Mouse (Mus musculus) cerebellum, postnatal 36 days (tissue): ENCODE data around the gene Zfp316.

Experiments
- DNase-seq, 2 experiments: peaks; one replicate each; pipeline ENCODE4 v3.0.0; 2021 to 2022; ENCODE audit warnings: mixed read lengths in 2 of 2

The Zfp316 gene

DNA sequence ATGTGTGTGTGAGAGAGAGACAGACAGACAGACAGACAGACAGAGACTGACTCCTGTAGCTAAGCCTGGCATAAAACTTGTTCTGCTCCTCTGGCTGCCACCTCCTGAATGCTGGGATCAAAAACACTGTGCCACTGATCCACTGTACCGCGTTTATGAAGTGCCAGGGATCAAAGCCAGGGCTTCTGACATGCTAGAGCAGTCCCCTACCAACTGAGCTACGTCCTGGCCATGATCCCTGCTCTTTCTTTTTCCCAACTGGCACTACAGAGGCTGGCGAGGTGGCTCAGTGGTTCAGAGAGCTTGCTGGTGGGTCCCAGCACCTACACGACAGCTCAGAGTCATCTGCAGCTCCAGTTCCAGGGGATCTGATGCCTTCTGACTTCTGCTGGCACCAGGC is 5.9 kb upstream of the Zfp316 start:
- no peak for DNase-seq

DNA sequence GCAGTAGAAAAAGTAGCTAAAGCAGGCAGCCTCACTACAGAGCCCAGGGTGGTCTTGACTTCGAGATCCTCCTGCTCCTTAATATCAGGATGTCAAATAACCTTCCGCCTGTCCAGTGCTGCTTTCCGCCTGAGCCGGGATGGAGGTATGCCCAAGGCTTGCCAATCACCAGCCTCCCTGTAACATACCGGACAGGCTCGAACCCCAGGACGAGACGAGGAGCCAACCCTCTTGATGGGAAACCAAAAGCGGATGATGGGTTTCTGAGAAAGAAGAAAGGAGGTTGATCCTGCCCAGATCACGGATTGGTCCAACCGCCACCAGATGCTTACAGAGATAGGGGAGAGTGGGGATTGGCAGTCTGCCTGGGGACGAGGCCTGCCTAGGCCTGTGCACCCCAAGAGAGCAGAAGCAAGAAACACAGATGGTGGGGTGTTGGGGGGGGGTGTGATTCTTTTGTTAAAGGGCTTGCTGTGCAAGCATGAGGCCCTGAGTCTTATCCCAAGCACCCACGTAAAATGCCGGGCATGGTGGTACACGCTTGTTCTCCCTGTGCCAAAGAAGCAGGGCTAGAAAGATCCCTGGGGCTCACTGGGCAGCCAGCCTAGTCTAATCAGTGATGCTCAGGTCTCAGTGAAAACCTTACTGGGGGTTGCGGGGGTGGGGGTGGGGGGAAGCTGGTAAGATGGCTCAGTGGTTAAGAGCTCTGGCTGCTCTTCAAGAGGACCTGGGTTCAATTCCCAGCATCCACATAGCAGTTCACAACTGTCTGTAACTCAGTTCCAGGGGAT is 2.9 kb upstream of the Zfp316 start:
- DNase-seq: no peak

GRCm38 (mm10) chr5:143272108-143272507 is 2.3 kb upstream of the Zfp316 start:
- DNase-seq: no peak

GRCm38 (mm10) chr5:143271642-143272041 is 1.8 kb upstream of the Zfp316 start:
- no peak for DNase-seq

GRCm38 (mm10) chr5:143270151-143270519 is 313 bp upstream of the Zfp316 start:
- DNase-seq: no peak

DNA sequence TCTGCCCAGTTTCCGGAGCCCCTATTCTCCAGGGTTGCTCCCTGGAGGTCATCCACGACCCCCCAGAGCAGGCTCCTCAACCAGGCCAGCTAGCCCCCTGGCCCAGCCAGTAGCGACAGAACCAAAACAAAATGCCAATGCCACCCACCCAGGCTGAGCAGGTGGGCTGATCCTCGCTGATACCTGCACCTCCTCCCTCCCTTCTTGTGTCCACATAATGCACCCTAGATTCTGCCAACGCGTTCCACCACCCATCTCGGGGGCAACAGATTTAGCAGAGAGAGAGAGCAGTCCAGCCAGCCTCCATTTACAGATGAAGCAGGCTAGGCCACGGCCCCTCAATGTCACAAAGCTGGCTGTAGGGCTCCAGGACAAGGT is 848 bp downstream of the Zfp316 start:
- no peak for DNase-seq

- no peak for DNase-seq
These were observed 3.0 kb downstream of the Zfp316 start for GRCm38 (mm10) chr5:143266794-143267193.

GRCm38 (mm10) chr5:143265409-143265808 is 4.4 kb downstream of the Zfp316 start:
- DNase-seq: no peak

DNA sequence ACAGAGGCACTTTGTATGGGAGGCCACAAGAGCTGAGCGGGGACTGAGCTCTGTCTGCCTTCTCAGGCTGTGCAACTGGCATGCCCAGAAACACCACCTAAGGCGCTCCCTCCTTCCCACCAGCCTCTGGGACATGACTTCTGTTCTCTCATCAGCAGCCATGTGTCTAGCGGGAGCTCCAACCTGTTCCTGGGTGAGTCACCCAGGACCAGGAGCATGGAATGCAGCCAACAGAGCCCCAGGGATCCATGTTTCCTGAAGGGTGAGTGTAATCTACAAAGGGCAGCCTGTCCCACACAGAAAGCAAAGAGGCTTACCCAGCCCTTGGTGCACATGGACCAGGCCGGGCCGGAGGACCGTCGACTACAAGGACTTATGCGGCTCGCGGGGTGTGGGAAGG is 5.1 kb downstream of the Zfp316 start:
- peak; percentile 35 to 40 for DNase-seq

DNA sequence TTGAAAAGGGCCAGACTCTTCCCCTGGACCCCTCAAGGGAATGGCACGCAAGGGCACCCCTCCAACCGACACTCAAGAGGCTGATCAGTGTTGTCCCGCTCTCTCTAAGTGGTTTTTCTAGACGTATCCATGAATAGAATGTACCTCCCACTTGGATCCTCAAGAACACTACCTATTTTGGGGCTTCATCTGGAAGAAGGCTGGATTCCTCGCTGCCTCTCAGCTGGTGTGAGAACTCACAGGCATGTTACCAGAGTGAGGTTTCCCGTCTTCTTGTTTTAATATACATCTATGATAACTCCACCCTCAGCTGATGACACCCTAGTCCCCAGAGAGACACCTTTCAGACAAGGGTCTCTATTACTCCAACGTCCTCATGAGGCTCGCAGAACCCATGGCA is 8.2 kb downstream of the Zfp316 start:
- no peak for DNase-seq

DNA sequence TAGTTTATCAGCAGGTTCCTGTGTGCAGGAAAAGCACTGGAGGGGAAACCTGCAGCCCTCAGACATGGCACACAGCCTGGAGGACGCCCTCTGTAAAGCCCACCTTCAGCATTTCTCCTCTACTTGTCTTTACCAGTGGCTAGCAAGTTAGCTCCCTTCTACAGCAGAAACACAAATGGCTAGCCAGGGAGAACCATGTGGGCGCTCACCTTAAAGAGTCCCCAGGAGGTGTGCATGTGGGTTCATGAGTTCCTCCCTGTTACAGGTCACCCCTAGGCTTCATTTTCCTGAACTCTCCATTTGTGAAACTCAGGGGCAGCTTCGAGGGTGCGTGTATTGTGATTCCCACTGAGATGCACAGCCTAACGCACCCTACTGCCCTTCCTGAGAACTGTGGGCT is 14.0 kb downstream of the Zfp316 start:
- no peak for DNase-seq

- DNase-seq: no peak
These were observed 14.7 kb downstream of the Zfp316 start for GRCm38 (mm10) chr5:143255131-143255519.

DNA sequence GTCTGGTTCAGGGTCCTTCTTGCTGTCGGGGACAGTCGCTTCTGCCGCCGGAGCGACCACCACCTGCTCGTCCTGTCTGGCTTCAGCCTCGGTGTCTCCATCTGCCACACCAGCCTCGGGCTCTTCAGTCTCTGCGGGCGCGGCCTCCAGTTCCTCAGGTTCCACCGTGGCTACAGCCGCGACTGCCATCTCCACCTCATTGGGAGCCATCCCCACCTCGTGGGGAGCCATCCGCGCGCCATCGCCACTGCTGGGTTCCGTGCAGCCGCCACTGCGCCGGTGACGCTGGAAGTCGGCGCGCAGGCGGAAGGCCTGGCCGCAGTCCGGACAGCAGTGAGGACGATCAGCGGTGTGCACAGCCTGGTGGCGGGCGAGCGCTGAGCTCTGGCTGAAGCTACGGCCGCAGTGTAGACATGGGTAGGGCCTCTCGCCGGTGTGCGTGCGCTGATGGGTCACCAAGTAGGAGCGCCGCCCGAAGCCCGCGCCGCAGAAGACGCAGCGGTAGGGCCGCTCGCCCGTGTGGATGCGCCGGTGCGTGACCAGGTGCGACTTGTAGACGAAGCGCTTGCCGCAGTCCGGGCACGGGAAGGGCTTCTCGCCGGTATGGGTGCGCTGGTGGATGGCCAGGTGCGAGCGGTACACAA is 15.2 kb downstream of the Zfp316 start:
- peak; percentile 51 for DNase-seq

GRCm38 (mm10) chr5:143253881-143254486 is 15.8 kb downstream of the Zfp316 start:
- peak in 1 of 2 experiments; percentile 67 for DNase-seq

DNA sequence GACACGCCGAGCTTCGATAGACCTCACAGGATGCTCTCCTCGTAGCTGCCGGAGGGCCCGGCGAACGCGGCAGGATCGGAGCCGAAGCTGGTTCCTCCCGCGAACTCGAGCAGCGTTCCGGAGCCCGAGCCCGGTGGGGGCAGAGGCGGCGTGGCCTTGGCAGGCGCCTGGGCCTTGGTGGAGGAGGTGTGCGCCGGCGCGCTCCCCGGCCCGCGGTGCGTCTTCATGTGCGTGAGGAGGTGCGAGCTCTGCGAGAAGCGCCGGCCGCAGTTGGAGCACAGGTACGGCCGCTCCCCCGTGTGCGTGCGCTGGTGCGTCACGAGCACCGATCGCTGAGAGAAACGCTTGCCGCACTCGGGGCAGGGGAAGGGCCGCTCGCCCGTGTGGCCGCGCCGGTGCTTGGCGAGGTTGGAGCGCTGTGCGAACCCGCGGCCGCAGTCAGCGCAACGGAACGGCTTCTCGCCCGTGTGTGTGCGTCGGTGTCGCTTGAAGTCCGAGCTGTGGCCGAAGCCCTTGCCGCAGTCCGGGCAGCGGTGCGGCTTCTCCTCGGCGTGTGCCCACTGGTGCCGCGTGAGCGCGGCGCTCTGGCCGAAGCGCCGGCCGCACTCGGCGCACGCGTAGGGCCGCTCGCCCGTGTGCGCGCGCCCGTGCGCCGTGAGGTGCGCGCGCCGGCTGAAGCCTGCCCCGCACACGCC is 16.5 kb downstream of the Zfp316 start:
- DNase-seq: peak; percentile 61 to 69

DNA sequence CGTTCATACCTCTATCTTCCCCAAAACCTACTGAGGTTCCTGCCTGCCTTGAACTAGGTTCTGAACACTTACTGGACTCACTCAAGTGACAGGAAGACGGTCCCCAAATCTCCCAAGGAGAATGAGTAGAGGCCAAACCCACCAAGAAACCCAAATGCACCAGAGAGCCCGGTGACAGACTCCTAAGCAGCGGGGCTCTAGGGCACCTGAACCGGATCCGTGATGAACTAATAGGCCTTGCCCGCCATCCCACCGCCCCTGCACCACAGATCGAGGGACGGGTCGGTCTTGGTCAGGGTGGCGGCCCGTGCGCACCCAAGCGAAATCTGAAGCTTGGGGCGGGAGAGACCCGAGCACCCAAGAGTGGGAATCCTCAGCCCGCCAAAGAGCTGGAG is 17.0 kb downstream of the Zfp316 start:
- DNase-seq: no peak

DNA sequence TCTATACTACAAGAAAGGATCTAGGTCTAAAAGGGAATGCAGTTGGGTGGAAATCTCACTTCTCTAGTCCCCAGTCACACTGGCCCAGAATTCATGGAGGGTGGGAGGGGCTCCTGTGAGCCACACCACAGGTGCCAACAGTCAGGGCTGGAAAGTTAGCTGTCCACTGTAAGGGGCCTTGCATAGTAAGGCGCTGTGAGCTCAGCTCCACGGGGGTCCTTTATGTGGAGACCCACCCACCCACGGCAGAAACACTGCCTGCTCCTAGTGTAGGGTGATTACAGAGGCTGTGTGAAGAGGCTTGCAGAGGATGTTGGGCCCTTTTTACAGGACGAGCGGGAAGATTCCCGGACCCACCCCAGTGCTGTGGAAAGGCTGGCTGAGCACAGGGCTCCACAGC is 17.8 kb downstream of the Zfp316 start:
- DNase-seq: no peak

DNA sequence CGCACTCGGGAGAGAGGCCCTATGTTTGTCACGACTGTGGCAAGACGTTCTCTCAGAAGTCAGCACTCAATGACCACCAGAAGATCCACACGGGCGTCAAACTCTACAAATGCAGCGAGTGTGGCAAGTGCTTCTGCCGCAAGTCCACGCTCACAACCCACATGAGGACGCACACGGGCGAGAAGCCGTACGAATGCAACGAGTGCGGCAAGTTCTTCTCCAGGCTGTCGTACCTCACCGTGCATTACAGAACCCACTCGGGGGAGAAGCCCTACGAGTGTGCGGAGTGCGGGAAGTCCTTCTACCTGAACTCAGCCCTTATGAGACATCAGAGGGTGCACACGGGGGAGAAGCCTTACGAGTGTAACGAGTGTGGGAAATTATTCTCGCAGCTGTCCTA is 24.9 kb downstream of the Zfp316 start:
- no peak for DNase-seq

DNA sequence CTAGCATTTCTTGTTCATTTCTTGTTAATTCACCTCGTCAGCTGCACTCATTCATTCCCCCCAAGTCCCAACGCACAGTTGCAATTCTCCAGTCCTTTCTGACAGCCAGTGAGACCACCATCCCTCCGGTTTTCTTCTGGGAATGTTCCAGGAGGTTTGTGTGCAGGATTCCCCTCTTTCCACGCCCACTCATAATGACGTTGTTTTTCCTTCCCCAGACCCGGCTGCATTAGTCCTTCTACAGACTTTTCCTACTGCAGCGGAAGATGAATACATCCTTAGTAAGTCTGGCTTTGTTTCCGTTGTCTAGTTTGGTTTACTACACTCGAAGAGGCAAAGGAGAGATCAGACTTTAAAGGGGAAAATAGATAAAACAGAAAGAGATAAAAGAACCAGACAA is 33.8 kb downstream of the Zfp316 start:
- DNase-seq: no peak

DNA sequence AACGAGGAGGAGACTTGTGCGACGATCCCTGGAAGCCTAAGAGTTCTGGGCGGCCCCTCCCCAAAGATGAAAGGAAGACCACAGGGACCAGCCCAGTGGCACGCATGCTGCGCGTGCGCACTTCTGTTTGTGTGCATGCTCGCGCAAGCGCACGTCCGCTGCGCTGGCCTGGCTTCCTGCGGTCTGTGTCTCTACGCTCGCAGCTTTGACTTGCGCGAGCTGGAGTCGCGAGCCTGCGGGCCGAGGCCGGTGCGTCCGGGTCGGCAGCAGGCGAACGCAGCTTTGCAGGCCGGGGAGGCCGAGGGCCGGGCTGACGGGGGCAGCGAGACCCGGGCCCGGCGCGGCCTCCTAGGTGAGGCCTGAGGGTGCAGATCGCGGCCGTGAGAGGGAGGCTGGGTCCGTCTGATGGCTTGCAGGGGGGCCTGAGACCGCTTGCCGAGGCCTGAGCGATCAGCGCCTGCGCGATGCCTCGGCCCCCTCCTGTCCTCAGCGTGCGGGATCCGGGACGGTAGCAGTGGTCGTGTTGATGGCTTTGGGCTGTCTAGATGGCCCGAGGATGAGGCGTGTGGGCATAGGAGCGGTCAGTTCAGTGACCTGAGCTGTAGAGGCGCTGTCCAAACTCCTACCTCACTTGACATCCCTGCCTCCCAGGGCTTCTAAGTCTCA is 34.7 kb downstream of the Zfp316 start, which contains the start of gene Zfp12:
Gene Zfp12, plus strand, starts transcription at position 136 of the 666 bp plus-strand sequence.
- peak; percentile 95 for DNase-seq

DNA sequence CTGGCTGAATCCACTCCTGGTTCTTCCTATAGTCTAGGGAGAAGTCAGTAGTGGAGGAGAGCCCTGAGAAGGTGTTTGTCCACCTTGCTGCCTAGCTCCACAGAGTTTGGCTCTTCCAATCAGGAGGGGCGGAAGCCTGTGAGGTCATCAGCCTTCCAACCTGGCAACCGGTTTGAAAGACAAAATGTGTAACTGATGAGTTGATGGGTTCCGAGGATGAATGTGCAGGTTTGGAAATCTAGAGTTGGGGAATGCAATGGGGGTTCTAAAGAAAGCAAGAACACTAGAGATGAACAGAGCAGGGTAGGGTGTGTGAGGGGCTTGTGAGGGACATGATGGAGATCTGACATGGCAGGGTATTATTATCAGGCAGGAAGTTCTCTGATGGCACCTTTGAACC is 43.0 kb downstream of the Zfp316 start, which contains the start of gene Spdye4a:
Gene Spdye4a, minus strand, starts transcription at position 101 of the 400 bp plus-strand sequence.
- no peak for DNase-seq

DNA sequence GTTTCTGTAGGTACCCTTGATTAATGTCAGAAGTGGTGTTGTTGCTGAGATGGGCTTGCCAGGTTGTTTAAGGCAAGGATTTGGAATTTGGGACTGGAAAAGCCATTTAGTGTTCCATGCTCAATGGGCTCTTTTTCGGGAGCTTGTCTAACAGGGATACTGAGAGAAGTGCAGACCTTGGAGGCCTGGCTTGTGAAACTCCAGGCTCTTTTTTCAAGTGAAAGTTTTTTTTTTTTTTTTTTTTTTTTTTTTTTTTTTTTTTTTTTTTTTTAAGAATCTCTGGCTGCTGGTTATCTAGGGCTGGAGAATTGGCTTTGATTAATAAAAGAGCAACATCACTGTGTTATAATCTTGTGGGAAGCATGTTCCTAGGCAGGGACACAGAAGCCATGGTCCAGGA is 47.5 kb downstream of the Zfp316 start:
- no peak for DNase-seq

- DNase-seq: no peak
These were observed 48.8 kb downstream of the Zfp316 start for GRCm38 (mm10) chr5:143220996-143221395.
